Mouse (Mus musculus) cerebellum, adult 18-20 months (tissue): ENCODE results near the gene Tenm3.

ENCODE experiments used
- DNase-seq, 2 experiments: peaks; one replicate each; pipeline ENCODE4 v3.0.0; 2021

Tenm3 gene

DNA sequence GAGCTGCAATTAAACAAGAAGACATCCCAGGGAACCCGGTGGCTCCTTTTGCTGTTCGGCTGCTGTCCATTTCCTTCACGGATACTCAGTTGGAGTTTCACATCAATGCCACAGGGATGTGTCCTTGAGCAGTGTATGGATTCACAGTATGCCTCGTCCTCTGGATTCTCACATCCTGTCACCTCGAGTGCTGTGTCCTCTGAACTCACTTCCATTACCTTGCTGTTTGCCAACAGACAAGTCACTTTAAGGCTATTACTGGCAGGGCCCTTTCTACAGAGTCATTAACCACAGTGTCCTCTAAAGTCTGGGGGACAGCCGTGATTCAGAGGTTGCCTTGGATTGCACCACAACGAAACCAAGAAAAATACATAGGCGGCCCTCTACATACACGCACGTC is 110.0 kb downstream of the Tenm3 start:
- no peak for DNase-seq

GRCm38 (mm10) chr8:48733057-48733456 is 110.7 kb downstream of the Tenm3 start:
- DNase-seq, result no peak

DNA sequence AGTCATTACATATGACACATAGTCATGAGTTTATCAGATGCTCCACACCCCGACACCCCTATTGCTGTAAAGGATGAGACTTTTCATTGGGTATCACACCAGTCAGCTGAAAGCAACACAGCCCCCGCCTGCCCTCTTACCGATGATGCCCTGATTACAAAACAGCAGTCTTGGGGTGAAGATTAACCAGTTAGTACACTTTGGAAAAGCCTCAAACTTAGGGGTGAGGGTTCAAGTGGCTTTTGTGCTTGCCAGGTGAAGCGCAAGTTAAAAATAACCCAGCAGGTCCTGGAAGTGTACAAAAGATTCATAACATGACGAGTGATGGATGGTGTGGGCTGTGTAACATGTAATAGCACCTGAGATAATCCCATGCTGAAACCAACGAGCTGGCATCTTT is 113.0 kb downstream of the Tenm3 start:
- no peak for DNase-seq

DNA sequence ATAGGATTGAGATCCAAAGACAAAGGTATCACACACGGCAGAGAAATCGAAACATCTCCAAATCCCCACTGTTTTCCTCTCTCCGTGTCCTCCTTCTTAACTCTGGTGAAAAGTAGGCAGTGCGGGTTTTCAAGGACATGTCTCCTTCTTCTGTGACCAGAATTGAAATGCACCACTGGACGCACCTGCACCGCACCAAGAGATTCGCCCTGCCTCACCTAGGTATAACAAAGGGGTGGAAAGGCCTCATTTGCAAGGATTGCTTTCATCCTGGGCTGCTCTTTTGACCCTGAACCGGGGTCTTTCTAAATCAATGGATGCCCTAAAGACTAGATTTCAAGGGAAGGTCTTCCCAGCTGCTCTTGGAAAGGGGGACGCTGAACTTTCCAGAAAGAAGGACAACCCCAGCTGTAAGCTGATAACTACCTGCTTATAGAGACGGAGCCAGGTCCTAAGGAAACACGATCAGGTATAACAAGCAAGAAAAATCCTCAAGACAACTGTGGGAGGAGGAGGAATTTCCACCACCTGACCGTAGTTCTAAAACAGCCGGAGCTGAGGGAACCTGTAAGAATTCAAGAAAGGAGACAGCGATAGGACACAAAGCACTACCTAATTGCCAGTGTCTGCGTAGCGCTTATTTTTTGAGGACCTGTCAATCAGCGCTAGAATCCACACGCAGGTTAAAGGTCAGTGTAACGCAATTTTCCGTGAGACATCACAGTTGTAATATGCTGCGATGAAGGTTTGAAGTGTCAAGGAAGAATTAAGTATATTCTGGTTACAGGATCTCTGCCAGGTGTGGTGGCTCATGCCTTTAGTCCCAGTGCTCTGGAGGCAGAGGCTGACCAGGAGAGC is 114.7 kb downstream of the Tenm3 start:
- DNase-seq, result no peak

DNA sequence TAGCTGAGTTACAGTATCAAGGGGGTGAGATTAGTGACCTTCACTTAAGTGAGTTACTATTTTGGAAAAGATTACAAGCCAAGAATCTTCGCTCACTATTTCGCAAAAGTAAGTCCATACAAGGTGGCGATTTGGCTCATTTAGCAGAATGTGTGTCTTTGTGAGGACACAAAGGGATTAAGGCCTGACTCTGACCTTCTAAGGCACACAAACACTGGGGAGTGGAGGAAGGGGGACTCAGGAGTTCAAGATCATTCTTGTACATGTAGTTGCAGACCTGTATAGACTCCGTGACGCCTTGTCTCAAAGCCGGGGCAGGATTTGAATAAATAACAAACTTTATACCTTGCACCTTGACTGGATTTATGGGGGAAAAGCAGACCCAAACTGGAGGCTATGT is 115.7 kb downstream of the Tenm3 start:
- no peak for DNase-seq

DNA sequence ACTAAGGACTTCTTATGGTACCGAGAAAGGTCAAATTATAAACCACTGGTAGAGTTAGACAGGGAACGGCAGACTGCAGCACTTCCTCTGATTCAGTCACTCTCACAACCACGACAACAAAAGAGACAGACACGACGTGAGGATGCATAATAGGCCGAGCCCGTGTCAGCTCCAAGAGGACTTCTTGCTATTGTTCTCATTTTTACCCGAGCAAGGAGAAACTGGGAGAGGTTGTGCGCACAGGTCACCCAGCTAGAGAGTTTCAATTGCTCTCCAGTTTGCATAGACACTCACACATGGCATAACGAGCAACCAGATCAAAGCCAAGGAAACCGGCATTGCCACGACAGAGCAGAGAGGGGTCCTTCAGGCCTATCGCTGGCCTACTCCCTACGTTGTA is 121.0 kb downstream of the Tenm3 start:
- DNase-seq, result no peak

DNA sequence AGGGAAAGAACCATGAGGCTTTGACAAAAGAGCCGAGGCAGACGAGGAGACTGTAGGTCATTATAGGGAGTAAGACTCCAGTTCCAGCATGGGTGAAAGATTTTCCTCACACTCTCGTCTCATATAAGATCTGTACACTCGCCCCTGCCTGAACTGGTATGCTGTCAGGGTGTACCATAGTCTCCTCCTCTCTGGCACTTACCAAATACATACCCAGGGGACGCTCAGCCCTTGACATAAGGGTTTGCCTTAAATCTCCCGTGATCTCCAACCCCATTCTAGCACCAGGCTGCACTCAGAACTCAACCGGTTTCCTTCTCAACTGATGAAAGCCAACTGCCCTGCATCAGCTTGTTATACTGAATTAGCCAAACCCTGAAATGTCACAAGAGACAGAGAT is 121.4 kb downstream of the Tenm3 start:
- no peak for DNase-seq

GRCm38 (mm10) chr8:48721376-48721775 is 122.4 kb downstream of the Tenm3 start:
- DNase-seq, result no peak

GRCm38 (mm10) chr8:48715616-48716015 is 128.1 kb downstream of the Tenm3 start:
- no peak for DNase-seq

- DNase-seq, result no peak
Observed at GRCm38 (mm10) chr8:48706666-48707065, 137.1 kb downstream of the Tenm3 start.

DNA sequence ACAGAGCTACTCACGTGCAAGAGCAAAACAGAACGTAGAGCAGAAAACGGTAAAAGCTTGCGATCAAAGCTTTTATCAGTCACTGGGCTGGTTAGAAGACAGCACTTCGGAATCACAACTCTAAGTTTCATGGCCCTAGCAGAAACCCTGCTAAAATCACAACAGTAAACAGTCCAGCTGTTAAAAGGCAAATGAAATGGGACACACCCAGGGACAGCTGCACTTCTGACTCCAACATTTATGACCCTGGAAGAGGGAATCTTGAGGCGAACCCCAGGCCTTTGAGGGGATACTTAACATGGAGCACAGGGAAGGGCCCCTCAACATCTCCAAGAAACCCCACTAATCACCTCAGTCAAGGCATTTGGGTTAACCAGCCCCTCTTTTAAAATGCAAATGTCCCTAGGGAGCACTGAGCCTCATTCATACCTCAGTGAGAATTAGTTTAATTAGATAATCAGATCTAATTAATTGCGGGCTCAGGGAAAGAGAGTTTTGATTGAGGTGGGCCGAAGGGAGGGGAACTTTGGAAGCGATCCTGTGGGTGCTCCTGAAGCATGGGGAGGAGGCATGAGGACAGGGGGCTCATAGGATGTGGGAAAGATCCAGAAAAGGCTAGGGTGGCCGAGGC is 138.8 kb downstream of the Tenm3 start:
- no peak for DNase-seq

GRCm38 (mm10) chr8:48704485-48704884 is 139.3 kb downstream of the Tenm3 start:
- no peak for DNase-seq

- no peak for DNase-seq
Observed at GRCm38 (mm10) chr8:48690665-48691395, 152.9 kb downstream of the Tenm3 start.

DNA sequence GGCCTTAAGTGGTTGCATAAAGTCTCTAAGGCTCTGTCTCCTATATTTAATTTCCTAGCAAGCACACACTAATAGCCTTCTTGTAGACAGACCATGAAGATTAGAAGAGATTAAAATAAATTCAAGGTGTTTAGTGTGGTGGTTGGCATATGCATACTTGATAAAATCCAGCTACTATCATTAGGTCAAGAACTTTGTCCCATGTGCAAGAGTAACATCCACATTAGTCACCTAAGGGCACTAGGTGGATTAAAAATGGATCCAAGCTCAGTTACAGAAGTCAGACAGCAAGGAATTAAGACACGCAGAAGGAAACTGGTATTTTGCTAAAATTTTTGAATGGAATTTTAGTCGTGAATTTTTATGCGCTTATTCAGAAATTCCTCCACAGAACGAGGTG is 155.0 kb downstream of the Tenm3 start:
- DNase-seq, result no peak

GRCm38 (mm10) chr8:48688188-48688587 is 155.6 kb downstream of the Tenm3 start:
- DNase-seq, result no peak

GRCm38 (mm10) chr8:48673476-48673875 is 170.3 kb downstream of the Tenm3 start:
- no peak for DNase-seq

- DNase-seq, result no peak
Observed at GRCm38 (mm10) chr8:48672471-48672870, 171.3 kb downstream of the Tenm3 start.

DNA sequence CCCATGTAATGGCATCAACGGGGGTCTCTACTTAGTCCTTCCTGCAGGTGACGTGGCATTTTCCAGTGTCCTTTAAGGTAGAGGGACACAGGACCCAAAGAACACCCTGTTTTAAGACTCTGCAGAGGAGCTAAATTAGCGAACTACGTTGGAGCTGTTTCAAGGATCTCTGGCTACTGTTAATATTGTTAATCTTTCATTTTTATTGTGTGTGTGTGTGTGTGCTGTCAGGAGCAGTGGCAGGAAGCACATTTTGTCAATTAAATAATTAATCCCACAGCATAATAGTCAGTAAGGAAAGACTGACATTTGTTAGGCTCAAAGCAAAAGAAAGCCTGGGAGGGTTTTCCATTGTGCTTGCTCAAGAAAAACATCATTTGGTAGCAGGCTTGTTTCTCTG is 172.4 kb downstream of the Tenm3 start:
- no peak for DNase-seq

GRCm38 (mm10) chr8:48670895-48671294 is 172.9 kb downstream of the Tenm3 start:
- no peak for DNase-seq

- DNase-seq, result no peak
Observed at GRCm38 (mm10) chr8:48670387-48670786, 173.4 kb downstream of the Tenm3 start.

GRCm38 (mm10) chr8:48665193-48665592 is 178.6 kb downstream of the Tenm3 start:
- no peak for DNase-seq

GRCm38 (mm10) chr8:48659226-48659625 is 184.5 kb downstream of the Tenm3 start:
- DNase-seq, result no peak

- no peak for DNase-seq
Observed at GRCm38 (mm10) chr8:48655381-48656043, 188.2 kb downstream of the Tenm3 start.
